Mouse (Mus musculus): Measurements from ENCODE around the gene Gpr156. TPM values are rescaled to one million over a fixed set of nuclear protein-coding genes. Genes with fewer than 3 reads are reported as not detected.

Gene Gpr156
- total and polyA plus RNA-seq, 2 experiments from 2014 or later = 0.10 to 0.34 TPM

- H3K27me3 ChIP-seq (ENCODE audit: control insufficient read depth, insufficient read depth, low read length) = no peaks in the 10 kb centered on the region
- H3K4me3 ChIP-seq (ENCODE audit: low read depth, low read length) = no peak overlapping the region
- TF ChIP-seq CTCF (IDR thresholded peaks at IDR 0.05; ENCODE audit: low read depth) (no peak), EP300 (IDR thresholded peaks at IDR 0.05; ENCODE audit: low read depth) (no peak)
- no peak overlapping the region for H3K4me2 ChIP-seq (ENCODE audit: low read depth, low read length)
- H3K9ac ChIP-seq (replicated peaks; ENCODE audit: low read depth, low read length) = no peak overlapping the region
- DNase-seq (ENCODE audit: low spot score) (no peak), ATAC-seq (ENCODE audit: insufficient read depth, low read depth) (no peak)
- H3K36me3 ChIP-seq (replicated peaks; ENCODE audit: control insufficient read depth, insufficient read depth, low read length) = no peaks in the 10 kb centered on the region
- peaks cover 8% of the 10 kb centered on the region for H3K4me1 ChIP-seq (ENCODE audit: control insufficient read depth, insufficient read depth)
- H3K27ac ChIP-seq (ENCODE audit: low read depth) = no peak overlapping the region
- H3K9me3 ChIP-seq (replicated peaks; ENCODE audit: control insufficient read depth, low read length) = no peaks in the 10 kb centered on the region
- 35% methylated on average over 2 of the region's 2 CpGs for WGBS
Measured at GRCm38 (mm10) chr16:37899357-37899756, 16.9 kb upstream of the Gpr156 start.

- Histone ChIP-seq H3K4me1 (ENCODE audit: control insufficient read depth, insufficient read depth) (no peaks in the 10 kb centered on the region), H3K4me3 (ENCODE audit: low read depth, low read length) (no peak overlapping the region), H3K9me3 (replicated peaks; ENCODE audit: control insufficient read depth, low read length) (no peaks in the 10 kb centered on the region), H3K36me3 (replicated peaks; ENCODE audit: control insufficient read depth, insufficient read depth, low read length) (no peaks in the 10 kb centered on the region), H3K27me3 (ENCODE audit: control insufficient read depth, insufficient read depth, low read length) (no peaks in the 10 kb centered on the region), H3K27ac (ENCODE audit: low read depth) (no peak overlapping the region), H3K9ac (replicated peaks; ENCODE audit: low read depth, low read length) (no peak overlapping the region), H3K4me2 (ENCODE audit: low read depth, low read length) (no peak overlapping the region)
- WGBS = 57% methylated on average over 11 of the region's 11 CpGs
- ATAC-seq (ENCODE audit: insufficient read depth, low read depth) (no peak), DNase-seq (ENCODE audit: low spot score) (no peak)
- TF ChIP-seq EP300 (IDR thresholded peaks at IDR 0.05; ENCODE audit: low read depth) = no peak
- TF ChIP-seq CTCF (IDR thresholded peaks at IDR 0.05; ENCODE audit: low read depth) = no peak
Measured at GRCm38 (mm10) chr16:37901318-37901717, 15.0 kb upstream of the Gpr156 start.

GRCm38 (mm10) chr16:37906456-37906855 is 9.8 kb upstream of the Gpr156 start:
- Histone ChIP-seq H3K9ac (replicated peaks; ENCODE audit: low read depth, low read length) (no peak overlapping the region), H3K4me2 (ENCODE audit: low read depth, low read length) (no peak overlapping the region), H3K4me1 (ENCODE audit: control insufficient read depth, insufficient read depth) (no peaks in the 10 kb centered on the region), H3K36me3 (replicated peaks; ENCODE audit: control insufficient read depth, insufficient read depth, low read length) (no peaks in the 10 kb centered on the region), H3K4me3 (ENCODE audit: low read depth, low read length) (no peak overlapping the region), H3K27me3 (ENCODE audit: control insufficient read depth, insufficient read depth, low read length) (no peaks in the 10 kb centered on the region), H3K27ac (ENCODE audit: low read depth) (no peak overlapping the region), H3K9me3 (replicated peaks; ENCODE audit: control insufficient read depth, low read length) (0 out of 2 replicates have a peak, but pooled peaks cover under 1% of the 10 kb centered on the region)
- ATAC-seq (ENCODE audit: insufficient read depth, low read depth) (no peak), DNase-seq (ENCODE audit: low spot score) (no peak)
- TF ChIP-seq EP300 (IDR thresholded peaks at IDR 0.05; ENCODE audit: low read depth) = no peak
- TF ChIP-seq CTCF (IDR thresholded peaks at IDR 0.05; ENCODE audit: low read depth) = no peak
- WGBS = 88% methylated on average over 3 of the region's 3 CpGs

GRCm38 (mm10) chr16:37911086-37911485 is 5.2 kb upstream of the Gpr156 start:
- H3K4me1 ChIP-seq (ENCODE audit: control insufficient read depth, insufficient read depth) = no peaks in the 10 kb centered on the region
- H3K4me2 ChIP-seq (ENCODE audit: low read depth, low read length) = no peak overlapping the region
- no peak overlapping the region for H3K4me3 ChIP-seq (ENCODE audit: low read depth, low read length)
- DNase-seq (ENCODE audit: low spot score) = no peak
- H3K9ac ChIP-seq (replicated peaks; ENCODE audit: low read depth, low read length) = no peak overlapping the region
- H3K36me3 ChIP-seq (replicated peaks; ENCODE audit: control insufficient read depth, insufficient read depth, low read length) = no peaks in the 10 kb centered on the region
- H3K27ac ChIP-seq (ENCODE audit: low read depth) = no peak overlapping the region
- H3K27me3 ChIP-seq (ENCODE audit: control insufficient read depth, insufficient read depth, low read length) = no peaks in the 10 kb centered on the region; the same call in 1 of the 2 replicates
- ATAC-seq (ENCODE audit: insufficient read depth, low read depth) = no peak
- 0 out of 2 replicates have a peak, but pooled peaks cover 6% of the 10 kb centered on the region for H3K9me3 ChIP-seq (replicated peaks; ENCODE audit: control insufficient read depth, low read length)
- WGBS = 43% methylated on average over 1 of the region's 1 CpGs
- TF ChIP-seq CTCF (IDR thresholded peaks at IDR 0.05; ENCODE audit: low read depth) (no peak), EP300 (IDR thresholded peaks at IDR 0.05; ENCODE audit: low read depth) (no peak)

- 43% methylated on average over 7 of the region's 7 CpGs for WGBS
- DNase-seq (ENCODE audit: low spot score) (no peak), ATAC-seq (ENCODE audit: insufficient read depth, low read depth) (no peak)
- H3K36me3 ChIP-seq (replicated peaks; ENCODE audit: control insufficient read depth, insufficient read depth, low read length) = no peaks in the 10 kb centered on the region
- no peaks in the 10 kb centered on the region for H3K4me1 ChIP-seq (ENCODE audit: control insufficient read depth, insufficient read depth)
- TF ChIP-seq CTCF (IDR thresholded peaks at IDR 0.05; ENCODE audit: low read depth) (no peak), EP300 (IDR thresholded peaks at IDR 0.05; ENCODE audit: low read depth) (no peak)
- peak overlapping the region; percentile 65 for H3K4me2 ChIP-seq (ENCODE audit: low read depth, low read length)
- H3K27ac ChIP-seq (ENCODE audit: low read depth) = no peak overlapping the region
- no peaks in the 10 kb centered on the region; the same call in 1 of the 2 replicates for H3K27me3 ChIP-seq (ENCODE audit: control insufficient read depth, insufficient read depth, low read length)
- H3K4me3 ChIP-seq (ENCODE audit: low read depth, low read length) = peak overlapping the region; percentile 42; the same call in 1 of the 2 replicates
- 0 out of 2 replicates have a peak, but pooled peaks cover 2% of the 10 kb centered on the region for H3K9me3 ChIP-seq (replicated peaks; ENCODE audit: control insufficient read depth, low read length)
- no peak overlapping the region for H3K9ac ChIP-seq (replicated peaks; ENCODE audit: low read depth, low read length)
Measured at GRCm38 (mm10) chr16:37916818-37917201, 514 bp downstream of the Gpr156 start.

GRCm38 (mm10) chr16:37919000-37919399 is 2.7 kb downstream of the Gpr156 start:
- Histone ChIP-seq H3K27ac (ENCODE audit: low read depth) (no peak overlapping the region), H3K4me2 (ENCODE audit: low read depth, low read length) (no peak overlapping the region), H3K36me3 (replicated peaks; ENCODE audit: control insufficient read depth, insufficient read depth, low read length) (no peaks in the 10 kb centered on the region), H3K27me3 (ENCODE audit: control insufficient read depth, insufficient read depth, low read length) (no peaks in the 10 kb centered on the region; the same call in 1 of the 2 replicates), H3K4me3 (ENCODE audit: low read depth, low read length) (no peak overlapping the region), H3K4me1 (ENCODE audit: control insufficient read depth, insufficient read depth) (no peaks in the 10 kb centered on the region), H3K9me3 (replicated peaks; ENCODE audit: control insufficient read depth, low read length) (no peaks in the 10 kb centered on the region), H3K9ac (replicated peaks; ENCODE audit: low read depth, low read length) (no peak overlapping the region)
- DNase-seq (ENCODE audit: low spot score) (no peak), ATAC-seq (ENCODE audit: insufficient read depth, low read depth) (no peak)
- 87% methylated on average over 6 of the region's 6 CpGs for WGBS
- TF ChIP-seq EP300 (IDR thresholded peaks at IDR 0.05; ENCODE audit: low read depth) = no peak

All from heart, postnatal 0 days (tissue).